Mouse (Mus musculus) adrenal gland, adult 10 weeks (tissue): ENCODE measurements around the gene Tmprss2. TPM values are rescaled to one million over a fixed set of nuclear protein-coding genes. Genes with fewer than 3 reads are reported as not detected.

Experiments
- polyA plus RNA-seq: library from polyadenylated mRNA; stranded (reverse); fragments of 350-450 nt; fragmentation: Illumina TruSeq; extraction: RNeasy Lipid Tissue Mini Kit (QIAGEN cat#74804); gene quantifications from one replicate; pipeline ENCODE4 v1.2.3, GENCODE M21; 2014; ENCODE audit warnings: low read depth, low replicate concordance

Gene Tmprss2
- polyA plus RNA-seq: not detected

DNA sequence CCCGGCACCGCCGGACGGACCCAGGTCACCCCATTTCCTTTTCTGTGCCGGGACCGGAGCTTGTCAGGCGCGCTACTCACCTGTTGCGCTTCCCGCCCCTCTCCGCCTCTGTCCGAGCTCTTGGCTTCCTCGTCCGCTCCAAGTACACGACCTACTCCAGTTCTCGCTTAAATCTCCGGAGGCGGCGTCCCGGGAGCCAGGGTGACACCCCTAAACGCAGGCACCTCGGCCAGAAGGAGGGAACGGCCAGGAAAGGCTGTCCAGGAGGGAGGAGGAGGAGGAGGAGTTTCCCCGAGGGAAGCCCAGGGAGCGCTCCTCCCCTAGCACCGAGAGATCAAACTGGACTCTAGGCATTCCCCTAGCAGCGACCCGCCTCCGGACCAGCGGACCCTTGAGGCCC is at the start of gene Tmprss2:
Tmprss2 (minus strand) TSS at position 257 of the 400 bp plus-strand sequence.

Other genes starting within 250 kb of the Tmprss2 start
- gene Mx1, start 148.3 kb downstream of the Tmprss2 start, polyA plus RNA-seq: 0.70 TPM
- gene Fam3b, start 96.4 kb downstream of the Tmprss2 start, polyA plus RNA-seq: not detected
- gene Ripk4, start 152.6 kb upstream of the Tmprss2 start, polyA plus RNA-seq: 0.35 TPM
- 4.6 TPM for gene Prdm15, start 240.7 kb upstream of the Tmprss2 start, polyA plus RNA-seq